Mouse (Mus musculus): Measurements from ENCODE around the gene Nmb.

DNA sequence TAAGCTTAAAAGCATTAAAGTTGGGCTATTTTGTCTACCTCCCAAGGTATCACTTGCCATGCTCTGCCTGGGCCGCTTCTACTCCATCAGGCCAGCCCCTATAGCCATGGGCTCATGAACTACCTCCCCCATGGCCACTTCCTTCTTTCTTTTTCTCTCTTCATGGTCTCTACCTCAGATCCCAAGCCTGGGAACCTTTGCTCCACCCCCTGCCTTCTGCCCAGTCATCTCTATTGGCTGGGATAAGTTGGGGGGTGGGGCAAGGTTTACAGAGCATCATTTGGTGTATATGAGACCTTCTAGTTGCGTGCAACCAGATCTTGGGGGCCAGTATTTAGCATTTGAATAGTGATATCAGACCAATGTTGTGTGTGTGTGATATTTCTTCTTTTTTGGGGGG is 42.4 kb downstream of the Nmb start:
- no peak for TF ChIP-seq GATA1 (IDR thresholded peaks at IDR 0.05; ENCODE audit: borderline replicate concordance, low read length)
- no peak for TF ChIP-seq FLI1 (IDR thresholded peaks at IDR 0.05; ENCODE audit: low read length)

All from megakaryocyte, embryonic 14.5 days (primary cell).